Mouse (Mus musculus) small intestine, adult 2 months (tissue): Measurements from ENCODE around the gene Amigo1.

Experiments used
- CTCF ChIP-seq: fragments of 200-500 bp; IDR thresholded peaks from 2 replicates; pipeline ENCODE4 v1.5.1; 2012; ENCODE audit warnings: low read depth, mild to moderate bottlenecking, control low read depth, inconsistent platforms, low read length, moderate library complexity, mixed read lengths; ENCODE audit not compliant: insufficient replicate concordance, insufficient read length; ENCODE audit errors: extremely low read depth
- POLR2A ChIP-seq: fragments of 200-500 bp; IDR thresholded peaks from 2 replicates; pipeline ENCODE4 v1.6.1; 2012; ENCODE audit warnings: low read depth, mild to moderate bottlenecking, control low read depth, inconsistent platforms, low read length, moderate library complexity

GRCm38 (mm10) chr3:108193686-108194085, 7.6 kb downstream of the Amigo1 start:
- no peak for TF ChIP-seq POLR2A
- no peak for TF ChIP-seq CTCF
